Mouse (Mus musculus) embryonic facial prominence, embryonic 11.5 days (tissue): ENCODE measurements around the gene Hyou1. TPM values are rescaled to one million over a fixed set of nuclear protein-coding genes. Genes with fewer than 3 reads are reported as not detected.

Source experiments
- ATAC-seq: fragments of 200-750 bp; cut with Nextera tagmentation; replicated peaks from 2 replicates; pipeline ENCODE4 v1.8.0; 2017; ENCODE audit warnings: low read depth; ENCODE audit not compliant: insufficient number of reproducible peaks, low FRiP score, low TSS enrichment
- DNase-seq: peaks from one replicate; pipeline ENCODE4 v3.0.0-alpha.2; 2015; ENCODE audit warnings: low spot score
- H3K27ac ChIP-seq: fragments of 300-500 bp; sonication (generic); replicated peaks from 2 replicates; pipeline ENCODE4 v1.5.1; 2014; ENCODE audit warnings: mild to moderate bottlenecking, low read depth, low read length, control low read depth
- H3K27me3 ChIP-seq: fragments of 300-500 bp; sonication (generic); 2 replicates; pipeline ENCODE4 v1.6.1; 2014; ENCODE audit warnings: mild to moderate bottlenecking, low read length, moderate library complexity, mixed read lengths; ENCODE audit not compliant: control insufficient read depth, insufficient read depth
- H3K36me3 ChIP-seq: fragments of 300-500 bp; sonication (generic); replicated peaks from 2 replicates; pipeline ENCODE4 v1.6.1; 2014; ENCODE audit warnings: low read depth, mild to moderate bottlenecking, low read length, moderate library complexity, mixed read lengths; ENCODE audit not compliant: control insufficient read depth, insufficient read depth
- H3K4me1 ChIP-seq: fragments of 300-500 bp; sonication (generic); 2 replicates; pipeline ENCODE4 v1.6.1; 2014; ENCODE audit warnings: low read length, mixed read lengths; ENCODE audit not compliant: control insufficient read depth, insufficient read depth
- H3K4me2 ChIP-seq: fragments of 300-500 bp; sonication (generic); 2 replicates; pipeline ENCODE4 v1.6.1; 2014; ENCODE audit warnings: low read depth, mild to moderate bottlenecking, control low read depth, low read length, moderate library complexity
- H3K4me3 ChIP-seq: fragments of 300-500 bp; sonication (generic); 2 replicates; pipeline ENCODE4 v1.5.1; 2014; ENCODE audit warnings: low read depth, low read length, control low read depth
- H3K9ac ChIP-seq: fragments of 300-500 bp; sonication (generic); replicated peaks from 2 replicates; pipeline ENCODE4 v1.6.1; 2014; ENCODE audit warnings: mild to moderate bottlenecking, control low read depth, low read length
- H3K9me3 ChIP-seq: fragments of 300-500 bp; sonication (generic); replicated peaks from 2 replicates; pipeline ENCODE4 v1.6.1; 2016; ENCODE audit warnings: mild to moderate bottlenecking, low read length, inconsistent platforms, mixed read lengths; ENCODE audit not compliant: control insufficient read depth
- WGBS: fragments of 180-500 bp; shearing (Covaris S2); extraction: QIAGEN DNeasy Blood & Tissue Kit; methylation state at CpG from one replicate; pipeline ENCODE4 v1.1.7; 2014; 5-methylcytosine and 5-hydroxymethylcytosine counted together
- polyA plus RNA-seq: library from polyadenylated mRNA; unstranded; fragments of >200 nt; fragmentation: Nextera tagmentation; extraction: Ambion mirVana; gene quantifications from 2 replicates; pipeline ENCODE4 v1.2.1, GENCODE M21; 2014

The Hyou1 gene
- polyA plus RNA-seq, 1 experiment from 2014 or later: 29.2 TPM

GRCm38 (mm10) chr9:44345570-44346433 lies 33.5 kb upstream of the Hyou1 start:
- H3K27me3 ChIP-seq: no peaks in the 10 kb centered on the region
- H3K9ac ChIP-seq: no peak overlapping the region
- H3K27ac ChIP-seq: no peak overlapping the region
- no peak for ATAC-seq
- WGBS: 86% methylated on average over 6 of the region's 6 CpGs
- H3K4me3 ChIP-seq: no peak overlapping the region
- peaks cover 5% of the 10 kb centered on the region for H3K4me1 ChIP-seq
- no peak overlapping the region for H3K4me2 ChIP-seq
- no peaks in the 10 kb centered on the region for H3K9me3 ChIP-seq
- DNase-seq: no peak
- H3K36me3 ChIP-seq: peaks cover 8% of the 10 kb centered on the region

DNA sequence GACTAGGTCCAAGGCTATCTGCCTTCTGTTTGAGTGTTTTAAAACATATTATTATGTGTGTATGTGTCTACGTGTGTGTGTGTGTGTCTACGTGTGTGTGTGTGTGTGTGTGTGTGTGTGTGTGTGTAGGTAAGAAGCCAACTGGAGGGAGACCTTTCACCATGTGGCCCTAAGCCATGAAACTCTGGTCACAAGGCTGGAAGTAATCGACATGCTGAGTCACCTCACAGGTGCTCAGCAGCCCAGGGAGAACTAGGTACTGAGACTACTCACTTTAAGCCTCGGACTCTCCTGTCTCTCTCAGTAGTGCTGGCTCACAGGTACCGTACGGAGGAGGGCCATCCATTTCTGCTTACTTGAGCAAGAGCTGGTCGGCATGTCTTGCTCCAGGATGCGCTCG lies 32.1 kb upstream of the Hyou1 start:
- Histone ChIP-seq H3K27me3 (no peaks in the 10 kb centered on the region), H3K4me2 (no peak overlapping the region), H3K4me1 (peaks cover 5% of the 10 kb centered on the region), H3K9me3 (no peaks in the 10 kb centered on the region), H3K27ac (no peak overlapping the region), H3K4me3 (no peak overlapping the region), H3K36me3 (peaks cover 8% of the 10 kb centered on the region), H3K9ac (no peak overlapping the region)
- no peak for DNase-seq
- no peak for ATAC-seq
- WGBS: 96% methylated on average over 9 of the region's 9 CpGs

DNA sequence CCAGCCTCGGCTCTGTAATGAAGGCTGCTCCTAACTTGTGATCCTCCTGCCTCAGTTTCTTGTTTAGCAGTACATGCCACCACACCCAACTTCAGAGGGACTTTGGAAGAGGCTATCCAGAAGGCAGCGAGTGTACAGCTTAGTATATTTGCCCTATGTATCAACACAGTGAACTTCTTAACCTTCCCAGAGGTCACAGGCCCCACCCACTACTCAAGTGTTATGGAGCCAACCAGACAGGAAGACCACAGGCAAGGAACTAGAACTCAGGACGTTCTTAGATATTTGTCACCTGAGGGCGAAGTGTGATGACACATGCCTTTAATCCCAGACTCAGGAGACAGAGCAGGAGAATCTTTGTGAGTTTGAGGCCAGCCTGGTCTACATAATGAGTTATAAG lies 31.7 kb upstream of the Hyou1 start:
- no peak for DNase-seq

DNA sequence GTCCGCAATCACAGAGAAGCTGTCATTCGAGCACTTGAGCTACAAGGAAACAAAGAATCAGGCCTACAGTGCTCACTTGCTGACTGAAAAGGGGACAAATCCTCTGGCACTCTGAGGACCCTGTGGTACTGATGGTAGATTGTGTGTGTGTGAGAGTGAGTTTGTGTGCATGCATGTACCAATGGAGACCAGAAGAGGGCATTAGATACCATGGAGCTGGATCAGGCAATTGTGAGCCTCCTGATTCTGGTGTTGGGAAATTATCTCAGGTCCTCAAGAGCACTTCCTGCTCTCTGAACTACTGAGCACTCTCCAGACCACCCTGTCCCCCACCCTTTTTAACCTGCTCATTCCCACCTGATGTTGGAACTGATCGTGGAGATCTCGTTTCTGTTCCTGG lies 30.7 kb upstream of the Hyou1 start:
- Histone ChIP-seq H3K9me3 (no peaks in the 10 kb centered on the region), H3K4me2 (no peak overlapping the region), H3K36me3 (peaks cover 8% of the 10 kb centered on the region), H3K27me3 (no peaks in the 10 kb centered on the region), H3K9ac (no peak overlapping the region), H3K27ac (no peak overlapping the region), H3K4me3 (no peak overlapping the region), H3K4me1 (no peaks in the 10 kb centered on the region)
- DNase-seq: no peak
- no peak for ATAC-seq
- 90% methylated on average over 4 of the region's 4 CpGs for WGBS

More for the DNA sequence above, 31.7 kb upstream of the Hyou1 start:
- Histone ChIP-seq H3K27me3 (no peaks in the 10 kb centered on the region), H3K9ac (no peak overlapping the region), H3K9me3 (no peaks in the 10 kb centered on the region), H3K27ac (no peak overlapping the region), H3K4me2 (no peak overlapping the region), H3K36me3 (peaks cover 8% of the 10 kb centered on the region), H3K4me1 (peaks cover 5% of the 10 kb centered on the region), H3K4me3 (no peak overlapping the region)
- WGBS: 92% methylated on average over 4 of the region's 4 CpGs
- ATAC-seq: no peak

DNA sequence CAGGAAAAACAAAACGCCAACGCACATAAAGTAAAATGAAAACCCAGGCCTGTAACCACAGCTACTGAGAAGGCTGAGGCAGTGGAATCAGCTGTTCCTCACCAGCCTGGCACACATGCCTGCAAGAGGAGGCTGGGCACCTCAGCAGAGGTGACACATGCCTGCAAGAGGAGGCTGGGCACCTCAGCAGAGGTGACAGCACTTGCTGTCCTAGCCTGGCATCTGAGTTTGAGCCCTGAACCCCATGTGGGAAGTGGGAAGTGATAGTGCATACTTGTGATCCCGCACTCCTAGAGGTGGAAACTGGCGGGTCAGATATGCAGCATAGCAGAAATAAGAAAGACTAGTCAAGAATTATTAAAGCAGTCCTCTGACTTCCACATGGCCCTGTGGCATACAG lies 27.9 kb upstream of the Hyou1 start:
- Histone ChIP-seq H3K9ac (no peak overlapping the region), H3K27me3 (no peaks in the 10 kb centered on the region), H3K27ac (no peak overlapping the region), H3K36me3 (peaks cover 17% of the 10 kb centered on the region), H3K4me2 (no peak overlapping the region), H3K4me1 (no peaks in the 10 kb centered on the region), H3K4me3 (no peak overlapping the region), H3K9me3 (no peaks in the 10 kb centered on the region)
- 93% methylated on average over 4 of the region's 4 CpGs for WGBS
- ATAC-seq (no peak), DNase-seq (no peak)

DNA sequence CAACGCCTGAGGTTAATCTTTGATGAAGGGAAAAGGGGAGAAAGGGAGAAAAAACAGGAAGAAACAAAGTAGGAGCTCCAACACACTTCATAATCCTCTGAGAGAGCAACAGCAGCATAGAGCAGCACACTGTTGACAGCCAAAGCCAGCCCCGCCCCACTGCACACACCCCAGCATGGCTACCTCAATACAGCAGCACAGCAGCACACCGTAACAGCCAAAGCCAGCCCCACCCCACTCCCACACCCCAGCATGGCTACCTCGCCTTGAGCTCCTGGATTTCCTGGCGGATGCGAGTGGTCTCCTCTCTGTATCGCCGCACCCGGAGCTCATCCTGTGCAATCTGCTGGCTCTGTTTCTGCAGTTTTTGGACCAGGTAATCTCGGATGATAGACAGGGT lies 27.0 kb upstream of the Hyou1 start:
- no peak overlapping the region for H3K9ac ChIP-seq
- no peaks in the 10 kb centered on the region for H3K9me3 ChIP-seq
- peaks cover 22% of the 10 kb centered on the region for H3K36me3 ChIP-seq
- WGBS: 89% methylated on average over 10 of the region's 10 CpGs
- H3K27me3 ChIP-seq: no peaks in the 10 kb centered on the region
- DNase-seq (no peak), ATAC-seq (no peak)
- no peaks in the 10 kb centered on the region for H3K4me1 ChIP-seq
- no peak overlapping the region for H3K27ac ChIP-seq
- H3K4me2 ChIP-seq: no peak overlapping the region
- H3K4me3 ChIP-seq: no peak overlapping the region

DNA sequence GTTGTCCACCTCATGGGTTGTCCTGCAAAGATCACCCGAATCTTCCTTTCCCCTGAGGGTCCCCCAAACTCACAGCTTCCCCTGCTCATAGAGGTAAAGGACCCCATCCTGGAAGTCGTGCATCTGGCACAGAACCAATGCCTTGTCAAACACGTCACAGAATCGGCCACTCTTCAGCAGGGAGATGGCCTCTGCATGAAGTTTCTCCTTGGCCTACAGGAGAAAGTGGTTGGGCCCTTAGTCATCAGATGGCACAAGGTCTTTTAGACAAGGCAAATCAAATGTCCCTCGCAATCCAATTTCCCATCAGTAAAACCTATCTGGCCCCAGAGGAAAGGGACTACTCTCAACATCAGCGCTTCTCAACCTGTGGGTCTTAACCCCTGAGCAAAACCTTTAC lies 26.1 kb upstream of the Hyou1 start:
- Histone ChIP-seq H3K4me3 (no peak overlapping the region), H3K36me3 (peaks cover 20% of the 10 kb centered on the region), H3K9ac (no peak overlapping the region), H3K27me3 (no peaks in the 10 kb centered on the region), H3K4me2 (no peak overlapping the region), H3K4me1 (no peaks in the 10 kb centered on the region), H3K27ac (no peak overlapping the region), H3K9me3 (no peaks in the 10 kb centered on the region)
- 89% methylated on average over 6 of the region's 6 CpGs for WGBS
- no peak for DNase-seq
- no peak for ATAC-seq

DNA sequence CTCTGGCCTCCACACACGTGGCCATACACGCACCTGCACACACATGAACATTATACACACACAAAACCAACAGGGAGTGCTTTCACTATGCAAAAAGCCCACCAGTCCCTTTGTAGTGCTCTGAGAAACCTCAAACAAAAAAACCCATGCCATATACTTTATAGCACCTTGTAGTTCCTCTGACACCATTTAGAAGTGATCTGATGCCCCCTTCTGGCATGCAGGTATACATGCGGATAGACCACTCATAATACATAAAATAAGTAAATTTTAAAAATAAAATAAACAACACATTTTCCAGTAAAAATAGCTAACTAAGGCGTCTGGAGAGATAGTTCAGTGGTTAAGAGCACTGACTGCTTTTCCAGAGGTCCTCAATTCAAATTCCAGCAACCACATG lies 22.1 kb upstream of the Hyou1 start:
- Histone ChIP-seq H3K4me3 (no peak overlapping the region), H3K9ac (no peak overlapping the region), H3K9me3 (no peaks in the 10 kb centered on the region), H3K4me2 (no peak overlapping the region), H3K27me3 (no peaks in the 10 kb centered on the region), H3K4me1 (no peaks in the 10 kb centered on the region), H3K36me3 (peaks cover 14% of the 10 kb centered on the region), H3K27ac (no peak overlapping the region)
- WGBS: 80% methylated on average over 4 of the region's 4 CpGs
- DNase-seq: peak; percentile 54
- ATAC-seq: no peak
